Mouse (Mus musculus) heart, embryonic 13.5 days (tissue): ENCODE measurements around the gene Creb3l1. TPM values are rescaled to one million over a fixed set of nuclear protein-coding genes. Genes with fewer than 3 reads are reported as not detected.
A peak's percentile ranks its signal among the peaks of the same experiment; 100 is the strongest.

Experiments used
- ATAC-seq: fragments of 200-750 bp; cut with Nextera tagmentation; 2 replicates; pipeline ENCODE4 v1.8.0; 2017; ENCODE audit warnings: moderate TSS enrichment; ENCODE audit not compliant: insufficient number of reproducible peaks, low FRiP score, low TSS enrichment; ENCODE audit errors: extremely low read depth
- H3K27ac ChIP-seq: fragments of 300-500 bp; sonication (generic); replicated peaks from 2 replicates; pipeline ENCODE4 v1.5.1; 2015; ENCODE audit warnings: moderate library complexity, mild to moderate bottlenecking, inconsistent platforms
- H3K27me3 ChIP-seq: fragments of 300-500 bp; sonication (generic); replicated peaks from 2 replicates; pipeline ENCODE4 v1.6.1; 2015; ENCODE audit warnings: mild to moderate bottlenecking, inconsistent platforms
- H3K36me3 ChIP-seq: fragments of 300-500 bp; sonication (generic); 2 replicates; pipeline ENCODE4 v1.6.1; 2015; ENCODE audit warnings: mild to moderate bottlenecking, inconsistent platforms
- H3K4me1 ChIP-seq: fragments of 300-500 bp; sonication (generic); 2 replicates; pipeline ENCODE4 v1.6.1; 2015; ENCODE audit warnings: inconsistent platforms
- H3K4me2 ChIP-seq: fragments of 300-500 bp; sonication (generic); 2 replicates; pipeline ENCODE4 v1.6.1; 2015; ENCODE audit warnings: inconsistent platforms, mild to moderate bottlenecking, moderate library complexity
- H3K4me3 ChIP-seq: fragments of 300-500 bp; sonication (generic); 2 replicates; pipeline ENCODE4 v1.5.1; 2015; ENCODE audit warnings: moderate library complexity, mild to moderate bottlenecking, inconsistent platforms
- H3K9ac ChIP-seq: fragments of 300-500 bp; sonication (generic); 2 replicates; pipeline ENCODE4 v1.6.1; 2015; ENCODE audit warnings: inconsistent platforms, mild to moderate bottlenecking, moderate library complexity
- H3K9me3 ChIP-seq: fragments of 300-500 bp; sonication (generic); 2 replicates; pipeline ENCODE4 v1.6.1; 2016; ENCODE audit warnings: inconsistent platforms
- WGBS: fragments of 180-500 bp; shearing (Covaris S2); methylation state at CpG from one replicate; pipeline ENCODE4 v1.1.7; 2015; ENCODE audit warnings: mixed read lengths; 5-methylcytosine and 5-hydroxymethylcytosine counted together
- polyA plus RNA-seq: library from polyadenylated mRNA; unstranded; fragments of >200 nt; fragmentation: Nextera tagmentation; extraction: Ambion mirVana; gene quantifications from 2 replicates; pipeline ENCODE4 v1.2.1, GENCODE M21; 2015

Gene Creb3l1
- polyA plus RNA-seq, 1 experiment from 2014 or later = 9.0 TPM

GRCm38 (mm10) chr2:91975581-91976541 is 48.4 kb downstream of the Creb3l1 start, which contains the start of gene Dgkz:
Gene Dgkz, minus strand, starts transcription at chr2:91975864.
- no peak for ATAC-seq
- H3K4me1 ChIP-seq = peaks cover 65% of the 10 kb centered on the region
- under 1% methylated on average over 78 of the region's 79 CpGs for WGBS

GRCm38 (mm10) chr2:91973416-91974135 is 50.7 kb downstream of the Creb3l1 start:
- 55% methylated on average over 7 of the region's 7 CpGs for WGBS
- H3K27ac ChIP-seq = no peak overlapping the region
- H3K27me3 ChIP-seq = peaks cover 42% of the 10 kb centered on the region
- ATAC-seq = no peak
- H3K9me3 ChIP-seq = no peaks in the 10 kb centered on the region
- peaks cover 49% of the 10 kb centered on the region for H3K4me1 ChIP-seq
- no peak overlapping the region for H3K4me3 ChIP-seq
- no peaks in the 10 kb centered on the region for H3K36me3 ChIP-seq
- H3K4me2 ChIP-seq = no peak overlapping the region
- no peak overlapping the region for H3K9ac ChIP-seq

More at GRCm38 (mm10) chr2:91975581-91976541, 48.4 kb downstream of the Creb3l1 start, which contains the start of gene Dgkz:
- no peaks in the 10 kb centered on the region for H3K9me3 ChIP-seq
- peak within 1 kb of the TSS; percentile 77 for H3K9ac ChIP-seq
- H3K27ac ChIP-seq = no peak within 1 kb of the TSS
- H3K4me3 ChIP-seq = peak within 1 kb of the TSS; percentile 56
- no peaks in the 10 kb centered on the region for H3K36me3 ChIP-seq
- peaks cover 42% of the 10 kb centered on the region for H3K27me3 ChIP-seq
- peak within 1 kb of the TSS; percentile 75 for H3K4me2 ChIP-seq

DNA sequence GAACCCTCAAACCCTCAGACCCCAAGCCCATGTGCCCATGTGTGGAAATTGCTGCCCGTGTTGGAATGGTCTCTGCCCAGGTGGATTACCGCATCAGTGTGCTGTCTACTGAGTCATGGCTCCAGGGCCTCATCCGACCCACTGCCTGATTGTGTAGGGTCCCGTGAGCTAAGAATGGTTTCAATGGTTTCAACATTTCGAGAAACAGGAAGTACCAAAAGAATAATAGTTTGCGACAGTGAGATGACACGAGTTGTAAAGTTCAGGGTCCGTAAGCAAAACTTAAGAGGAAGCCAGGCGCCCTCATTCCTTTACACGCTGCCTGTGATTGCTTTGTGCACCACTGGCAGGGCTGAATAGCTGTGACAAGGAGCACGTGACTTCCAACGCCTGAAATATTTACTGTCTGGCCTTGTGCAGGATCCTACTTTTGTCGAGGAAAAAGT is 52.2 kb downstream of the Creb3l1 start:
- 32% methylated on average over 13 of the region's 13 CpGs for WGBS
- Histone ChIP-seq H3K9me3 (no peaks in the 10 kb centered on the region), H3K4me3 (no peak overlapping the region), H3K36me3 (no peaks in the 10 kb centered on the region), H3K27ac (peak overlapping the region; percentile 88), H3K27me3 (peaks cover 40% of the 10 kb centered on the region), H3K4me2 (peak overlapping the region; percentile 61), H3K4me1 (peaks cover 46% of the 10 kb centered on the region), H3K9ac (peak overlapping the region; percentile 65; the same call in 1 of the 2 replicates)
- 0 out of 2 replicates have a peak, but pooled peaks have one; percentile 10 for ATAC-seq

DNA sequence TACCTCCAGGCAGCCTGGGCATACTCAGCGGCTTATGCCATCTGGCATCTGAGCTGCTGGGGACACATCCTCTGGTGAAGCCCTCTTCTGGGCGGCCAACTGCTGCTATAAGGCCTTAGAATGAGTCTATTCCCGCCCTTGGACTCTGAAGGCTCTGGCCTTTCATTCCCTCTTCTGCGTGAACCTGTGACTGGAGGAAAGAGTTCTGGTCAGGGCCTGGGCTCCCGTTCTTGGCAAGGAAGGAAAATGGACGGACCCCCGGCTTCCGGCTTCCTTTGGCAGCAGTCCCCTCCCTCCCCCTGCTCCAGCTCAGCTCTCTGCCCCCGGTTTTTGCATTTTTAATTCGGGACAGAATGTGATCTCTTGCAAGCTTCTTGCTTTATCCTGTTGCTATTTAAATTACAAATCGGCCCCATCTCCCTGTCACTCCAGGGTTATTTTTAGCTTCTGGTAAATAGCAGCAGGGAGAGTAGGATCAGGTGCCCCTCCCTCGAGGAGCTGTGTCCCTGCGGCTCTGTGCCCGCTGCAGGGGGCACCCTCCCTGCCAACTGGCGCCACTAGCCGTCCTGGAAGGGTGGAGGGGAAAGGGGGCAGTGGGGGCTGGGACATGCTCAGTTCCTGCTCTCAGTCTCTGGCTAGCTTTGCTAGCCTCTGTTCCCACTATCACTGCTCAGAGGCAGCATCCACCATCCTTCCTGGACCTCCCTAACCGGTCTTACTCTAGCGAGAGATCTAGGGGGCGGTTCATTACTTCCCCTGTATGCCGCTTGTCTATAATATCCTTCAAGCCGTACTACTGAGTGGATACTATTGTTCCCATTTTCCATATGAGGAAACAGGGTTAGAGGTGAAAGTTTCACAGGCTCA is 52.8 kb downstream of the Creb3l1 start:
- Histone ChIP-seq H3K9me3 (no peaks in the 10 kb centered on the region), H3K27ac (peak overlapping the region; percentile 88), H3K9ac (peak overlapping the region; percentile 65), H3K36me3 (no peaks in the 10 kb centered on the region), H3K27me3 (peaks cover 34% of the 10 kb centered on the region), H3K4me3 (peak overlapping the region; percentile 21; the same call in 1 of the 2 replicates), H3K4me1 (peaks cover 46% of the 10 kb centered on the region), H3K4me2 (peak overlapping the region; percentile 61)
- 11% methylated on average over 21 of the region's 21 CpGs for WGBS
- peak; percentile 12; the same call in 1 of the 2 replicates for ATAC-seq

DNA sequence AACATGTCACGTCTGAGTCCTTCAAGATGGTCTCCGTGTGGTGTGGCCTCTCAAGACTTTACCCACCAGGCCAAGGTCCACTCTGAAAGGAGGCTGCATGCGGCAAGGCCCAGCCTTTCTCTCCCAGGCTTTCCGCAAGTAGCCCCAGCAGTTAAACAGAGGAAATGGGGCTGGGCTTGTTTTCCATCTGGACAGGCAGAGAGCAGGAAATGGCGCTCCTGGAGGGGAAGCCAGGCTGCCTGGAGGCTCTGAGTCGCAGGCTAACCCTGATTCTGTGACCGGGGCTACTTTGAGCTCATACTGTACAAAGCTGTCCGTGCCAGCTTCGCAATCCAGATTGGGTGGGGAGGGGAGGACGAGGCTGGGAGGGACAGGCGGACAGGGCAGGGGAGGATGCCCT is 56.3 kb downstream of the Creb3l1 start:
- Histone ChIP-seq H3K27ac (peak overlapping the region; percentile 83), H3K4me2 (no peak overlapping the region), H3K4me1 (peaks cover 54% of the 10 kb centered on the region), H3K9me3 (no peaks in the 10 kb centered on the region), H3K27me3 (no peaks in the 10 kb centered on the region), H3K36me3 (no peaks in the 10 kb centered on the region), H3K4me3 (no peak overlapping the region), H3K9ac (peak overlapping the region; percentile 63)
- WGBS = 45% methylated on average over 11 of the region's 11 CpGs
- ATAC-seq = no peak

- no peaks in the 10 kb centered on the region for H3K36me3 ChIP-seq
- 82% methylated on average over 5 of the region's 5 CpGs for WGBS
- H3K4me1 ChIP-seq = peaks cover 56% of the 10 kb centered on the region
- H3K9me3 ChIP-seq = no peaks in the 10 kb centered on the region
- no peak for ATAC-seq
- H3K4me3 ChIP-seq = no peak overlapping the region
- no peak overlapping the region for H3K4me2 ChIP-seq
- no peak overlapping the region for H3K27ac ChIP-seq
- H3K27me3 ChIP-seq = no peaks in the 10 kb centered on the region
- no peak overlapping the region for H3K9ac ChIP-seq
Measured at GRCm38 (mm10) chr2:91966367-91966766, 57.9 kb downstream of the Creb3l1 start.

DNA sequence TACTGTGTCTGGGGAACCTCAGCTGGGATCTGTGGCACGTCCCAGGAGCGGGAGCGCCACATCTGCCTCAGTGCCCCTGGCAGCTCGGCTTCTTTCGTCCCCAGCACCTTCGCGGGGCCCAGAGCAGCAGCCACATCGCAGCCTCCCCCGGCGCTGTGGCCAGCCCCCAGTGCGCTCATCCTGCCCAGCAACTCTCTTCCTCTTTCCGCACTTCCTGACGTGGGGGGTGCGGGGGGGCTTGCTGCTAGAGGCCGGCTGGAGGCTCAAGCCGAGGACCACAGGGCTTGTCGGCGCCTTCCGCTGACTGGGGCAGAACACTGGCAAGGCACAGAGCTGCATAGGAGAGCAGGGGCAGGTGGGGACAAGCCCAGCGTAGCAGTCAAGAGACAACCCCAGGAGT is 58.9 kb downstream of the Creb3l1 start:
- Histone ChIP-seq H3K4me2 (peak overlapping the region; percentile 99), H3K36me3 (no peaks in the 10 kb centered on the region), H3K4me3 (peak overlapping the region; percentile 95), H3K9ac (peak overlapping the region; percentile 80), H3K27me3 (no peaks in the 10 kb centered on the region), H3K4me1 (peaks cover 55% of the 10 kb centered on the region), H3K27ac (peak overlapping the region; percentile 84), H3K9me3 (no peaks in the 10 kb centered on the region)
- WGBS = 7% methylated on average over 20 of the region's 20 CpGs
- no peak for ATAC-seq

- 48% methylated on average over 3 of the region's 3 CpGs for WGBS
- Histone ChIP-seq H3K27me3 (no peaks in the 10 kb centered on the region), H3K4me3 (peak overlapping the region; percentile 95), H3K9me3 (no peaks in the 10 kb centered on the region), H3K4me1 (peaks cover 62% of the 10 kb centered on the region), H3K27ac (peak overlapping the region; percentile 84), H3K9ac (peak overlapping the region; percentile 80), H3K36me3 (peaks cover 4% of the 10 kb centered on the region; the same call in 1 of the 2 replicates), H3K4me2 (peak overlapping the region; percentile 99)
- ATAC-seq = no peak
Measured at GRCm38 (mm10) chr2:91964610-91965204, 59.6 kb downstream of the Creb3l1 start.

GRCm38 (mm10) chr2:91963443-91963932 is 60.8 kb downstream of the Creb3l1 start:
- under 1% methylated on average over 44 of the region's 57 CpGs for WGBS
- peak overlapping the region; percentile 84 for H3K27ac ChIP-seq
- H3K36me3 ChIP-seq = peaks cover 7% of the 10 kb centered on the region; the same call in 1 of the 2 replicates
- H3K9ac ChIP-seq = peak overlapping the region; percentile 98
- H3K4me1 ChIP-seq = peaks cover 74% of the 10 kb centered on the region
- no peaks in the 10 kb centered on the region for H3K9me3 ChIP-seq
- H3K4me2 ChIP-seq = peak overlapping the region; percentile 99
- ATAC-seq = peak; percentile 81
- H3K4me3 ChIP-seq = peak overlapping the region; percentile 95
- H3K27me3 ChIP-seq = no peaks in the 10 kb centered on the region

DNA sequence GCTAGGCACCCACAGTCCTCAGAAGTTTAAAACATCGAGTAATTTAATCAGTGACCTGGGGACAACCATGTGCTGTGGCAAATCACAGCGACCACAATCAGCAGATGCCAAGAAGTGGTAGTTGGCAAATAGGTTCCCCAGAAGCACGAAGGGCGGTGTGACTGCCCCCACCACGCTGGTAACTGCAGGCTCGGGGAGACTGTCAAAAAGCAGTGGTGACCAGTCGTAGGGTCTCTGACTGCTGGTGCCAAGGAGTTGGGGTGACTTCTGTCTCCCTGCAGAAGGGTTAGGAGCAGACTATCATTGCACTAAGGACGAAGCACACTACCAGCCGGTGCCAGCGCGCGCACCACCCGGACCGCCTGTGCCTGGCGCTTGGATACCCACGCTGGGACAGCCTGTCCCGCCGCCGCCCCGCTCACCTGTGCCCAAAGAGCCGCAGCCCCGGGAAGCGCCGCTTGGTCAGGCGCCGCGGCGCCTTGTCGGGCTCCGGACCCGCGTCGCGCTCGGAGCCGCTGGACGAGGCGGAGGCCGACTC is 61.4 kb downstream of the Creb3l1 start:
- peak; percentile 8; the same call in 1 of the 2 replicates for ATAC-seq
- no peaks in the 10 kb centered on the region for H3K27me3 ChIP-seq
- WGBS = under 1% methylated on average over 39 of the region's 39 CpGs
- H3K9ac ChIP-seq = peak overlapping the region; percentile 98
- peak overlapping the region; percentile 99 for H3K4me2 ChIP-seq
- H3K36me3 ChIP-seq = peaks cover 8% of the 10 kb centered on the region; the same call in 1 of the 2 replicates
- H3K27ac ChIP-seq = peak overlapping the region; percentile 84
- peaks cover 74% of the 10 kb centered on the region for H3K4me1 ChIP-seq
- H3K4me3 ChIP-seq = peak overlapping the region; percentile 95
- H3K9me3 ChIP-seq = no peaks in the 10 kb centered on the region
